Comparison of ENCODE assay signal across 9 mouse cellular contexts in the genomic region with DNA sequence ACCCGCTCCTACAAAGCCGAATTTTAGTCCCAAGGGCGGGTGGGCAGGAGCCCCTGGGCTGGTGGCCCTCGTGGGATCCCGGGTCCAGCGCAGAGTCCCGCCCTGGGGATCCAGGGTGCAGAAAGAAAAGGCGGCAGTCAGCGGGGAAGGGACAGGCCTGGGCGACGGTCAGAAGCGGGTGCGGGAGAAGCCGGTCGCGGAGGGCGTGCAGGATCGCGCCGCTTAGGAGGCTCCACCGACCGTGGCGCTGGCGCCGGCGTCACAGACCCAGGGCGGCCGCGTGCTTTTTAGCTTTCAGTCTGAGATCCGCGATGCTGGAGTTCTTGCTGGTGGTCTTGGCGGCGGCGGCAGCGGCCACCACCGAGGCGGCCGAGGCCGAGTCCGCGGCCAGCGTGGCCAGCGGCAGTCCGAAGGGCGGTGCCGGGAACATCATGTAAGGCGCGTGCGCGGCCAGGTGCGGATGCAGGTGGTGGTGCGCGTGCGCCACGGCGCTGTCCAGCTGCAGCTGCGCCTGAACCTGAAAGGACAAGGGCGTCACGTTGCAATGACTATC. TPM values are rescaled to one million over a fixed set of nuclear protein-coding genes. Genes with fewer than 3 reads are reported as not detected.
A peak's percentile ranks its signal among the peaks of the same experiment; 100 is the strongest.
DNase-seq lines count a peak whose midpoint lies in the region; ATAC-seq and TF ChIP-seq lines count a peak whose summit lies in the region.
"Had no signal": no experiment of that assay in that cellular context is flagged by ENCODE, and none has a peak within 500 bp of the region (broad histone marks: within the 10 kb centered on the region; RNA-seq: fewer than 3 reads in every experiment).

No protein-coding gene starts in this region.

- H3K4me2 ChIP-seq in stomach, embryonic 16.5 days (ENCODE audit: low read depth, low read length): peak overlapping the region; percentile 70

- peaks cover 27% of the 10 kb centered on the region for H3K27me3 ChIP-seq in spleen, adult 2 months (ENCODE audit: control insufficient read depth, insufficient read depth, low read length)
- H3K27me3 ChIP-seq in stomach, embryonic 16.5 days (ENCODE audit: control insufficient read depth, insufficient read depth, low read length): peaks cover 67% of the 10 kb centered on the region

- TF ChIP-seq CTCF in spleen, adult 2 months (IDR thresholded peaks at IDR 0.05; ENCODE audit: extremely low read depth, insufficient read depth, insufficient read length, insufficient replicate concordance): no peak

- H3K36me3 ChIP-seq in spleen, adult 2 months (ENCODE audit: control insufficient read depth, insufficient read depth, low read length): no peaks in the 10 kb centered on the region
- no peaks in the 10 kb centered on the region for H3K36me3 ChIP-seq in stomach, embryonic 16.5 days (ENCODE audit: control insufficient read depth, insufficient read depth, low read length)

- ATAC-seq in megakaryocyte, adult 5-6 weeks (ENCODE audit: poor library complexity, severe bottlenecking): 0 out of 2 replicates have a peak, but pooled peaks have one; percentile 28
- ATAC-seq in stomach, embryonic 16.5 days (ENCODE audit: insufficient read depth, low FRiP score): peak; percentile 88

- DNase-seq in spleen, adult 2 months (ENCODE audit: low read depth in 1 of 2, low spot score in 2 of 2): peak in 1 of 2 experiments; percentile 40
- DNase-seq in spleen, adult 12 weeks (ENCODE audit: low spot score): no peak
- peak; percentile 85 for DNase-seq in embryo, embryonic 11 days
- DNase-seq in heart, postnatal 4 days: peak; percentile 61
- peak; percentile 65 to 85 for DNase-seq in kidney, postnatal 36 days
- no peak for DNase-seq in gastrocnemius, adult 18-20 months (ENCODE audit: low spot score)

- TF ChIP-seq POLR2A in spleen, adult 2 months (IDR thresholded peaks at IDR 0.05; ENCODE audit: low read depth, low read length): no peak

- H3K27ac ChIP-seq in spleen, adult 2 months (ENCODE audit: insufficient read depth, low read length): no peak overlapping the region
- H3K27ac ChIP-seq in stomach, embryonic 16.5 days (ENCODE audit: low read length): no peak overlapping the region

- H3K9me3 ChIP-seq in stomach, embryonic 16.5 days (replicated peaks; ENCODE audit: control insufficient read depth, low read length): no peaks in the 10 kb centered on the region

- peaks cover 7% of the 10 kb centered on the region for H3K4me1 ChIP-seq in spleen, adult 2 months (ENCODE audit: control insufficient read depth, insufficient read depth, insufficient read length)
- H3K4me1 ChIP-seq in stomach, embryonic 16.5 days (ENCODE audit: control insufficient read depth, insufficient read depth, low read length): peaks cover 7% of the 10 kb centered on the region

- H3K4me3 ChIP-seq in spleen, adult 2 months (ENCODE audit: extremely low read depth, insufficient read depth, insufficient read length): peak overlapping the region; percentile 58
- H3K4me3 ChIP-seq in stomach, embryonic 16.5 days (replicated peaks; ENCODE audit: low read length): peak overlapping the region; percentile 53

- 1% methylated on average over 59 of the region's 59 CpGs for WGBS in spleen, adult 2 months
- 1% methylated on average over 57 of the region's 59 CpGs for WGBS in stomach, embryonic 16.5 days

- 0 out of 2 replicates have a peak overlapping the region, but pooled peaks have one; percentile 11 for H3K9ac ChIP-seq in stomach, embryonic 16.5 days (ENCODE audit: low read length)

RNA-seq across cellular contexts. Expression of a gene that starts 7.7 kb away (rescaled TPM):
- polyA plus RNA-seq in spleen, adult 2 months (2012; rRNA removed): 2.1 and 2.2 TPM in 2 replicates
- 10 to 100 TPM; 24.1 to 24.3 TPM for total RNA-seq in heart, postnatal 4 days (2021)
- 22.0 and 22.8 TPM in 2 replicates for total RNA-seq in megakaryocyte, adult 5-6 weeks (2015)
- total RNA-seq in megakaryocyte, adult 5-6 weeks (2017): 28.6 and 32.6 TPM in 2 replicates
- polyA plus RNA-seq in stomach, embryonic 16.5 days (2015; fragmentation: Nextera tagmentation; extraction: Ambion mirVana): 21.3 and 25.7 TPM in 2 replicates
- total RNA-seq in gastrocnemius, adult 18-20 months (2021): 10 to 100 TPM; 12.9 to 13.6 TPM

RNA-seq across cellular contexts. Expression of a gene that starts 8.1 kb away (rescaled TPM):
- not detected in 2 replicates for polyA plus RNA-seq in spleen, adult 2 months (2012; rRNA removed)
- 1 to 10 TPM; 2.3 to 2.6 TPM for total RNA-seq in heart, postnatal 4 days (2021)
- total RNA-seq in megakaryocyte, adult 5-6 weeks (2015): not detected in 2 replicates
- total RNA-seq in megakaryocyte, adult 5-6 weeks (2017): not detected in 2 replicates
- polyA plus RNA-seq in stomach, embryonic 16.5 days (2015; fragmentation: Nextera tagmentation; extraction: Ambion mirVana): 0.20 and 1.2 TPM in 2 replicates
- total RNA-seq in gastrocnemius, adult 18-20 months (2021): 1 to 10 TPM; 1.2 to 1.3 TPM
- polyA plus RNA-seq: cortical plate, adult 2 months had no signal

Comparison
In these comparisons a context has a peak if more than half of its experiments do, and no peak if none do; other contexts are left out.
1. DNase-seq: peak in embryo, embryonic 11 days (single experiment), heart, postnatal 4 days (single experiment) and kidney, postnatal 36 days (2 of 2); none in spleen, adult 12 weeks (single experiment) and gastrocnemius, adult 18-20 months (single experiment).